Mouse (Mus musculus) cortical plate, adult 2 months (tissue): ENCODE measurements around the gene Hist1h4a.

Experiments used
- CTCF ChIP-seq: fragments of 200-500 bp; IDR thresholded peaks from 2 replicates; pipeline ENCODE4 v1.5.1; 2011; ENCODE audit warnings: mild to moderate bottlenecking, control low read depth, low read length; ENCODE audit not compliant: insufficient read depth; ENCODE audit errors: extremely low read depth
- POLR2A ChIP-seq: fragments of 200-500 bp; IDR thresholded peaks from 2 replicates; pipeline ENCODE4 v1.6.1; 2011; ENCODE audit warnings: mild to moderate bottlenecking, low read length, control low read depth; ENCODE audit not compliant: insufficient read depth; ENCODE audit errors: extremely low read depth

GRCm38 (mm10) chr13:23730479-23730878 lies 30.6 kb downstream of the Hist1h4a start:
- TF ChIP-seq POLR2A (no peak), CTCF (no peak)
